Mouse (Mus musculus): ENCODE measurements around the gene Idi2.
"Not testable (repeated sequence)": the region's sequence is repeated elsewhere in the genome, so short reads cannot be mapped to it uniquely, and the experiment has no call there.

The Idi2 gene

DNA sequence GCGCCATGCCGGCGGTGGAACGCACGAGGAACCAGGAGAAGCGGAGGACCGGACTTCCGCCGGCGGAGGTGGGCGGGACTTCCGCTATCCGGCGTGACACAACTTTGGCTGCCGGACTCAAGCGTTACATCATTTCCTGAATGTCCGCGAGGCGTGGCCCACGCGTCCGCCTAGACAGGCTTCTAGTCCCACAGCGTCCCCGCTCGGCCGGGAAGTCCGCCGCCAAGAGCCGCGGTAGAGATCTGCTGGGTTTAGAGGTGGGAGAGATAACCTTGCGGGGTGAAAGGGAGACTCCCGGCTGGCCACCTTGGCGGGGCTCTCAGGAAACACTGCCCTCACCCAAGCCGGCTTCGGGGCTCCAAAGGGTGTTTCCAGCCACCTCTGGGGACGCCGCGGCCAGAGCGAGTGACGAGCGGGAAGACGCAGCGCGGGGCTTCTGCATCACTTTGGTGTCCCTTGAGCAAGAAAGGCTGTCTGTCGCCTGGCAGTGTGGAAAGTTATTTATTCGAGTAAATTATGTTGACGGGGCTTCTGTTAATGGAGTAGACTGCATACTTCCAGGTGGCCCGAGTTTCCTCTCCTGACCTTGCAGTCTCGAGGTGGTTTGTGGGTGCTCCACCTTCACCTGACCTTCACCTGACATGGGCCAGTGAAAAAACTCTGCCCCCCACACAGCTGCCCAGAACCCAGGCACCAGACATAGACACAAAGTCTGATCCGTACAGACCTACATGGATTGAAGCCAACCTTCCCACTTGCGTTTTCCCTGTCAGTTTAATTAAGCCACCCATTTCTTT, 43.5 kb downstream of the Idi2 start, which contains the start of gene Gtpbp4:
Gtpbp4 (minus strand) TSS at position 94 of the 797 bp plus-strand sequence.
- peak; percentile 94 for DNase-seq (ENCODE audit: low read depth, low spot score)

DNA sequence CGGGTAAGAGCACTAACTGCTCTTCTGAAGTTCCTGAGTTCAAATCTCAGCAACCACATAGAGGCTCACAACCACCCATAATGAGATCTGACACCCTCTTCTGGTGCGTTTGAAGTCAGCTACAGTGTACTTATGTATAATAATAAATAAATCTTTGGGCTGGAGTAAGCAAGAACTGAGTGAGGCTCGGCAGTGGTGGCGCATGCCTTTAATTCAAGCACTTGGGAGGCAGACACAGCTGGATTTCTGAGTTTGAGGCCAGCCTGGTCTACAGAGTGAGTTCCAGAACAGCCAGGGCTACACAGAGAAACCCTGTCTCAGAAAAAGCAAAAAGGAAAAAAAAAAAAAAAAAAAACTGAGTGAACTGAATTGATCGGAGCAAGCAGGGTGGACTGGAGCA, 44.6 kb downstream of the Idi2 start:
- not testable (repeated sequence) for DNase-seq (ENCODE audit: low read depth, low spot score)

DNA sequence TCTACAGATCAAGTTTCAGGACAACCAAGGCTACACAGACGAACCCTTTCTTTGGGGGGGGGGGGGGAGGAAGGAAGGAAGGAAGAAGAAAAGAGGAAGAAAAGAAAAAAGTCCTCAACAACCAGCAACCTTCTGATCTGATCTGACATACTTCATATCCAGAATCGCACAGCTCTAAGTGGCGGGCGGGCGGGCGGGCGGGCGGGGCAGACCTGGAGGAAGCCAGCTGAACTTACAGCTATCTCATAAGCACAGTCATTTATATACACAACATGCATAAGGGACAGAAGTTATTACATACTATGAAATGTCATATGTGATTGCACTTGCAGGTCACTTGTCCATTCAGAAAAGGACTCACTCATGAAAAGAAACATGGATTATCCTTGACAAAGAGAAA, 46.8 kb downstream of the Idi2 start:
- DNase-seq (ENCODE audit: low read depth, low spot score), result no peak

DNA sequence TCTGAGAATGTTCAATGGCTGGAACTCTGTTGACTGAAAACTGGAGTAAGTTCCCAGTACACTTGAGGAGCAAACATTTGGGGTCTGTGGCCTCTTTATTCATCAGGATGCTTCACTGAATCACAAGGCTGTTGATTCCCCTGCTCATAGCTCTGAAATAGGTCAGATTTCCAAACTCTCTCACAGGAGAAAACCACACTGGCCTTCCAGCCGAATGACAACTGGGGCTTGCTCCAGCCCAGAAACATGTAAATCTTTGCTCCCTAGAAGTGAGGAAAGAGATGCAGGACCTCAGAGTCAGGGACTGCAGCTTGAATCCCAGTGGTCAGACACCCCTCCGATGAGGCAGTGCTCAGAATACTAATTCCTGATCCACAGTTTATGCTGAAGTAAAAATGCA, 50.6 kb downstream of the Idi2 start:
- no peak for DNase-seq (ENCODE audit: low read depth, low spot score)

All from c-Kit-negative CD71-positive TER-119-positive erythroid progenitor cells, embryonic 14.5 days (primary cell).